Mouse (Mus musculus) adrenal gland, postnatal 4 days (tissue): ENCODE measurements around the gene Ltbp1. TPM values are rescaled to one million over a fixed set of nuclear protein-coding genes. Genes with fewer than 3 reads are reported as not detected.

Experiments
- DNase-seq, 2 experiments: peaks; one replicate each; pipeline ENCODE4 v3.0.0; 2021 to 2022; ENCODE audit warnings: low spot score in 2 of 2, mixed read lengths in 2 of 2
- total RNA-seq, 2 experiments: library from RNA; stranded (reverse); gene quantifications; 2 replicates each; pipeline ENCODE4 v1.2.3; 2021

Gene Ltbp1
- total RNA-seq, 2 experiments from 2014 or later: 26.8 to 39.2 TPM

- no peak for DNase-seq
Measured at GRCm38 (mm10) chr17:75278106-75278505, 272.7 kb downstream of the Ltbp1 start.

- DNase-seq: no peak
Measured at GRCm38 (mm10) chr17:75278561-75278960, 273.2 kb downstream of the Ltbp1 start.

- no peak for DNase-seq
Measured at GRCm38 (mm10) chr17:75281345-75281744, 276.0 kb downstream of the Ltbp1 start.

- DNase-seq: no peak
Measured at GRCm38 (mm10) chr17:75284876-75285708, 279.7 kb downstream of the Ltbp1 start.

- no peak for DNase-seq
Measured at GRCm38 (mm10) chr17:75292986-75293385, 287.6 kb downstream of the Ltbp1 start.

- DNase-seq: no peak
Measured at GRCm38 (mm10) chr17:75293725-75294124, 288.4 kb downstream of the Ltbp1 start.

- no peak for DNase-seq
Measured at GRCm38 (mm10) chr17:75300908-75301307, 295.5 kb downstream of the Ltbp1 start.

- no peak for DNase-seq
Measured at GRCm38 (mm10) chr17:75304807-75305420, 299.5 kb downstream of the Ltbp1 start.

- DNase-seq: no peak
Measured at GRCm38 (mm10) chr17:75305714-75306113, 300.3 kb downstream of the Ltbp1 start.

GRCm38 (mm10) chr17:75307070-75308011 is 302.0 kb downstream of the Ltbp1 start:
- no peak for DNase-seq

GRCm38 (mm10) chr17:75317106-75317505 is 311.7 kb downstream of the Ltbp1 start:
- no peak for DNase-seq

- DNase-seq: no peak
Measured at GRCm38 (mm10) chr17:75323229-75323628, 317.9 kb downstream of the Ltbp1 start.

GRCm38 (mm10) chr17:75323766-75324165 is 318.4 kb downstream of the Ltbp1 start:
- DNase-seq: no peak

GRCm38 (mm10) chr17:75328102-75328639 is 322.8 kb downstream of the Ltbp1 start:
- DNase-seq: no peak

- DNase-seq: no peak
Measured at GRCm38 (mm10) chr17:75330366-75330765, 325.0 kb downstream of the Ltbp1 start.

- no peak for DNase-seq
Measured at GRCm38 (mm10) chr17:75331421-75331951, 326.1 kb downstream of the Ltbp1 start.

- DNase-seq: no peak
Measured at GRCm38 (mm10) chr17:75332289-75332688, 326.9 kb downstream of the Ltbp1 start.

- no peak for DNase-seq
Measured at GRCm38 (mm10) chr17:75333011-75333410, 327.6 kb downstream of the Ltbp1 start.

- DNase-seq: no peak
Measured at GRCm38 (mm10) chr17:75333759-75334158, 328.4 kb downstream of the Ltbp1 start.

GRCm38 (mm10) chr17:75335649-75336048 is 330.3 kb downstream of the Ltbp1 start:
- no peak for DNase-seq

- DNase-seq: no peak
Measured at GRCm38 (mm10) chr17:75341227-75341626, 335.9 kb downstream of the Ltbp1 start.
